Mouse (Mus musculus) embryonic facial prominence, embryonic 11.5 days (tissue): Measurements from ENCODE around the gene AL607142.1. TPM values are rescaled to one million over a fixed set of nuclear protein-coding genes. Genes with fewer than 3 reads are reported as not detected.

Experiments
- ATAC-seq: fragments of 200-750 bp; cut with Nextera tagmentation; replicated peaks from 2 replicates; pipeline ENCODE4 v1.8.0; 2017; ENCODE audit warnings: low read depth; ENCODE audit not compliant: insufficient number of reproducible peaks, low FRiP score, low TSS enrichment
- DNase-seq: peaks from one replicate; pipeline ENCODE4 v3.0.0-alpha.2; 2015; ENCODE audit warnings: low spot score
- H3K27ac ChIP-seq: fragments of 300-500 bp; sonication (generic); replicated peaks from 2 replicates; pipeline ENCODE4 v1.5.1; 2014; ENCODE audit warnings: mild to moderate bottlenecking, low read depth, low read length, control low read depth
- H3K27me3 ChIP-seq: fragments of 300-500 bp; sonication (generic); 2 replicates; pipeline ENCODE4 v1.6.1; 2014; ENCODE audit warnings: mild to moderate bottlenecking, low read length, moderate library complexity, mixed read lengths; ENCODE audit not compliant: control insufficient read depth, insufficient read depth
- H3K36me3 ChIP-seq: fragments of 300-500 bp; sonication (generic); replicated peaks from 2 replicates; pipeline ENCODE4 v1.6.1; 2014; ENCODE audit warnings: low read depth, mild to moderate bottlenecking, low read length, moderate library complexity, mixed read lengths; ENCODE audit not compliant: control insufficient read depth, insufficient read depth
- H3K4me1 ChIP-seq: fragments of 300-500 bp; sonication (generic); 2 replicates; pipeline ENCODE4 v1.6.1; 2014; ENCODE audit warnings: low read length, mixed read lengths; ENCODE audit not compliant: control insufficient read depth, insufficient read depth
- H3K4me2 ChIP-seq: fragments of 300-500 bp; sonication (generic); 2 replicates; pipeline ENCODE4 v1.6.1; 2014; ENCODE audit warnings: low read depth, mild to moderate bottlenecking, control low read depth, low read length, moderate library complexity
- H3K4me3 ChIP-seq: fragments of 300-500 bp; sonication (generic); 2 replicates; pipeline ENCODE4 v1.5.1; 2014; ENCODE audit warnings: low read depth, low read length, control low read depth
- H3K9ac ChIP-seq: fragments of 300-500 bp; sonication (generic); replicated peaks from 2 replicates; pipeline ENCODE4 v1.6.1; 2014; ENCODE audit warnings: mild to moderate bottlenecking, control low read depth, low read length
- H3K9me3 ChIP-seq: fragments of 300-500 bp; sonication (generic); replicated peaks from 2 replicates; pipeline ENCODE4 v1.6.1; 2016; ENCODE audit warnings: mild to moderate bottlenecking, low read length, inconsistent platforms, mixed read lengths; ENCODE audit not compliant: control insufficient read depth
- WGBS: fragments of 180-500 bp; shearing (Covaris S2); extraction: QIAGEN DNeasy Blood & Tissue Kit; methylation state at CpG from one replicate; pipeline ENCODE4 v1.1.7; 2014; 5-methylcytosine and 5-hydroxymethylcytosine counted together
- polyA plus RNA-seq: library from polyadenylated mRNA; unstranded; fragments of >200 nt; fragmentation: Nextera tagmentation; extraction: Ambion mirVana; gene quantifications from 2 replicates; pipeline ENCODE4 v1.2.1, GENCODE M21; 2014

AL607142.1 gene
- polyA plus RNA-seq, 1 experiment from 2014 or later: not detected

- no peak overlapping the region for H3K9ac ChIP-seq
- no peaks in the 10 kb centered on the region for H3K36me3 ChIP-seq
- 93% methylated on average over 1 of the region's 1 CpGs for WGBS
- no peaks in the 10 kb centered on the region for H3K4me1 ChIP-seq
- no peak for ATAC-seq
- no peak overlapping the region for H3K27ac ChIP-seq
- no peaks in the 10 kb centered on the region for H3K27me3 ChIP-seq
- H3K4me2 ChIP-seq: no peak overlapping the region
- no peaks in the 10 kb centered on the region for H3K9me3 ChIP-seq
- DNase-seq: no peak
- no peak overlapping the region for H3K4me3 ChIP-seq
These were observed 51.5 kb downstream of the AL607142.1 start for GRCm38 (mm10) chr4:120116312-120116711.

GRCm38 (mm10) chr4:120120276-120120675 lies 55.5 kb downstream of the AL607142.1 start:
- no peak overlapping the region for H3K27ac ChIP-seq
- H3K36me3 ChIP-seq: no peaks in the 10 kb centered on the region
- no peak overlapping the region for H3K9ac ChIP-seq
- no peak overlapping the region for H3K4me3 ChIP-seq
- no peaks in the 10 kb centered on the region for H3K27me3 ChIP-seq
- H3K4me2 ChIP-seq: no peak overlapping the region
- no peaks in the 10 kb centered on the region for H3K9me3 ChIP-seq
- DNase-seq (peak; percentile 61), ATAC-seq (no peak)
- 34% methylated on average over 8 of the region's 8 CpGs for WGBS
- H3K4me1 ChIP-seq: no peaks in the 10 kb centered on the region

DNA sequence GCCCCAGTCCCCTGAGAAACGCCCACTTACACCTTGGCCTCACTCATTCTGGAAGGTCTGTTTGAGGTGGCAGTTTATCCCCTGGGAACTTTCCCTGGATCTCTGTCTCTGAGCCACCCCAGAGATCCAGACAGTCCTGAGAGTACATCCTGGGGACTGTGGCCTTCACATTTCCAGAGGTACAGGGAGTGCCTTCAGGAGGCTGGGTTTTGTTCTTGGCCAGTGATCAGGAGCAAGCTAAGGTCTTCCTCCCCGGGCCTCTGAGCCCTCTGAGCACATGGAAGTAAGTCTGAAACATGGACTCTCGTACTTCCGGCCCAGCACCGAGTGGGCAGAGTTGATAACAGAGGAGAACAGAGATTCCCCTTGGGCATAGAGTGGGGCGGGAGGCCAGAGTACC lies 59.9 kb downstream of the AL607142.1 start:
- H3K27me3 ChIP-seq: no peaks in the 10 kb centered on the region

GRCm38 (mm10) chr4:120126047-120126446 lies 61.3 kb downstream of the AL607142.1 start:
- Histone ChIP-seq H3K4me2 (no peak overlapping the region), H3K4me1 (no peaks in the 10 kb centered on the region), H3K36me3 (no peaks in the 10 kb centered on the region), H3K9ac (no peak overlapping the region), H3K4me3 (no peak overlapping the region), H3K27ac (no peak overlapping the region), H3K27me3 (no peaks in the 10 kb centered on the region), H3K9me3 (no peaks in the 10 kb centered on the region)
- WGBS: 85% methylated on average over 6 of the region's 6 CpGs
- no peak for ATAC-seq
- DNase-seq: no peak

More for the DNA sequence above, 59.9 kb downstream of the AL607142.1 start:
- DNase-seq (no peak), ATAC-seq (no peak)
- Histone ChIP-seq H3K9ac (no peak overlapping the region), H3K36me3 (no peaks in the 10 kb centered on the region), H3K4me2 (no peak overlapping the region), H3K4me3 (no peak overlapping the region), H3K9me3 (no peaks in the 10 kb centered on the region), H3K27ac (no peak overlapping the region), H3K4me1 (no peaks in the 10 kb centered on the region)
- WGBS: 80% methylated on average over 6 of the region's 6 CpGs

GRCm38 (mm10) chr4:120127333-120127732 lies 62.5 kb downstream of the AL607142.1 start:
- Histone ChIP-seq H3K36me3 (no peaks in the 10 kb centered on the region), H3K4me1 (no peaks in the 10 kb centered on the region), H3K4me2 (no peak overlapping the region), H3K27ac (no peak overlapping the region), H3K4me3 (no peak overlapping the region), H3K27me3 (no peaks in the 10 kb centered on the region), H3K9me3 (no peaks in the 10 kb centered on the region), H3K9ac (no peak overlapping the region)
- WGBS: 81% methylated on average over 3 of the region's 3 CpGs
- no peak for DNase-seq
- no peak for ATAC-seq

DNA sequence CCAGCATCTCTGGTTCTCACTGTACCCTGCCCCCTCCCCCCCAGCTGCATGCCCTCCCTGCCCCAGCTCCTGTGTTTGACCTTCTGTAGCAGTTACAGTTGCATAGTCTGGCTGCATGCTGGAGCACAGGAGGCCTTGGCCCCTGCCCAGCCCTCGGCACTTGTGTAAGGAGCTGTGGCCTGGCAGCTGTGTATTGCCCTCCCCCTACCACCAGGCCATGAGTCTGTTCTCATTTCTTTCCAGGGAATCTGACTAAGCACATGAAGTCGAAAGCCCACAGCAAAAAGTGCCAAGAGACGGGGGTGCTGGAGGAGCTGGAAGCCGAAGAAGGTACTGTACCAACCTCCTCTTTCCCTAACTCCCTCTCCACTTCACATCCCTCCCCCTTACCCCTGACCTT lies 63.2 kb downstream of the AL607142.1 start:
- ATAC-seq (no peak), DNase-seq (no peak)
- no peaks in the 10 kb centered on the region for H3K27me3 ChIP-seq
- no peak overlapping the region for H3K4me2 ChIP-seq
- no peaks in the 10 kb centered on the region for H3K4me1 ChIP-seq
- H3K36me3 ChIP-seq: no peaks in the 10 kb centered on the region
- no peak overlapping the region for H3K9ac ChIP-seq
- H3K4me3 ChIP-seq: no peak overlapping the region
- WGBS: 78% methylated on average over 4 of the region's 4 CpGs
- H3K27ac ChIP-seq: no peak overlapping the region
- no peaks in the 10 kb centered on the region for H3K9me3 ChIP-seq

GRCm38 (mm10) chr4:120129233-120129885 lies 64.6 kb downstream of the AL607142.1 start:
- no peaks in the 10 kb centered on the region for H3K9me3 ChIP-seq
- H3K4me2 ChIP-seq: no peak overlapping the region
- H3K36me3 ChIP-seq: no peaks in the 10 kb centered on the region
- WGBS: 44% methylated on average over 4 of the region's 4 CpGs
- H3K27me3 ChIP-seq: no peaks in the 10 kb centered on the region
- H3K4me1 ChIP-seq: no peaks in the 10 kb centered on the region
- DNase-seq (peak; percentile 77), ATAC-seq (no peak)
- H3K4me3 ChIP-seq: no peak overlapping the region
- no peak overlapping the region for H3K9ac ChIP-seq
- H3K27ac ChIP-seq: no peak overlapping the region

GRCm38 (mm10) chr4:120130926-120131325 lies 66.1 kb downstream of the AL607142.1 start:
- DNase-seq (no peak), ATAC-seq (no peak)
- 26% methylated on average over 4 of the region's 4 CpGs for WGBS
- no peak overlapping the region for H3K9ac ChIP-seq
- H3K4me1 ChIP-seq: no peaks in the 10 kb centered on the region
- no peaks in the 10 kb centered on the region for H3K36me3 ChIP-seq
- H3K27ac ChIP-seq: no peak overlapping the region
- H3K4me2 ChIP-seq: no peak overlapping the region
- H3K4me3 ChIP-seq: no peak overlapping the region
- no peaks in the 10 kb centered on the region for H3K9me3 ChIP-seq
- H3K27me3 ChIP-seq: no peaks in the 10 kb centered on the region
